Comparison of ENCODE assay signal across 21 mouse cellular contexts in the genomic region with DNA sequence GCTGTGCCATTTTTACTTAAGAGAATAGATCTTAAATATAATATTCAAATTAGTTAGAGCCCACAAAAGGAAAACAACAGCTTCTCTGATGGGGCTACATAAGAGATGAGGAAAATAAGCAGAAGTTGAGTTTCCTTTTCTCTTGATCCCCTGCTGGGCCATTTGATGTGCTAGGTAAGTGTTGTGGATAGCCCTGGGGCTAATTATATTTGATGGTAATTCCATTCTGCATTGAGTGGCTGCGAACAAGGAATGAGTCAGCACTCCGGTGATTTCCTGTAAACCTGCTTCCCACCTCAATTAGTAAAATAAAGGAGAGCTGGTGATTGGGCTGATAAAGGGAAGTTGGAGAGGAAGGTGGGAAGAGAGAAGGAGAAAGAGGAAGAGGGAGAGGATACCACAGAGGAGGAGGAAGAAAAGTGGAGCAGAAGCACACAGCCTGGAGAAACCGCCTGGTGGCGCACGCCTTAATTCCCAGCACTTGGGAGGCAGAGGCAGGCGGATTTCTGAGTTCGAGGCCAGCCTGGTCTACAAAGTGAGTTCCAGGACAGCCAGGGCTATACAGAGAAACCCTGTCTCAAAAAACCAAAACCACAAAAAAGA. TPM values are rescaled to one million over a fixed set of nuclear protein-coding genes. Genes with fewer than 3 reads are reported as not detected.
DNase-seq lines count a peak whose midpoint lies in the region; ATAC-seq and TF ChIP-seq lines count a peak whose summit lies in the region.
"Had no signal": no experiment of that assay in that cellular context is flagged by ENCODE, and none has a peak within 500 bp of the region (broad histone marks: within the 10 kb centered on the region; RNA-seq: fewer than 3 reads in every experiment).

No protein-coding gene starts in this region.

- DNase-seq in A20 (ENCODE audit: low read depth, low spot score) (peak; percentile 38), ES-CJ7 (ENCODE audit: low read depth, low spot score) (peak; percentile 86), R1 (ENCODE audit: low read depth, low spot score) (peak; percentile 94)
- DNase-seq in layer of hippocampus, adult 2 months (ENCODE audit: low spot score in 2 of 2): no peak
- no peak for DNase-seq in lung, postnatal 25 days (ENCODE audit: low spot score)
- no peak for DNase-seq in heart, postnatal 14 days
- DNase-seq in ovary, adult 18-20 months (ENCODE audit: low spot score): no peak
- DNase-seq: adrenal gland, adult 8-10 months; cerebellum, adult 11 months; cerebellum, adult 8-10 months; cerebellum, postnatal 14 days; gastrocnemius, postnatal 14 days; heart, adult 18-20 months; heart, postnatal 36 days; kidney, adult 11 months had no signal

- intact Hi-C loops in heart, postnatal 14 days (cut with DNase I): loop anchor here (5.0 kb wide), 1 partner anchor 34 kb away; a partner anchor contains a TSS

- no peak for TF ChIP-seq CTCF in layer of hippocampus, adult 2 months (conservative IDR thresholded peaks at IDR 0.05)

- peak; percentile 71 to 86 for ATAC-seq in hematopoietic stem cell, adult 5-6 weeks (replicated peaks in 1 of 2; ENCODE audit: insufficient read depth in 1 of 2, low FRiP score in 2 of 2, low TSS enrichment in 1 of 2, low read depth in 1 of 2, poor library complexity in 2 of 2, severe bottlenecking in 2 of 2)
- ATAC-seq: forebrain, embryonic 15.5 days; hindbrain, postnatal 0 days; Patski had no signal

- no peak overlapping the region for H3K4me3 ChIP-seq in layer of hippocampus, adult 2 months
- H3K4me3 ChIP-seq: embryonic facial prominence, embryonic 12.5 days; forebrain, embryonic 15.5 days; hindbrain, embryonic 12.5 days had no signal

- no peak overlapping the region for H3K27ac ChIP-seq in layer of hippocampus, adult 2 months
- H3K27ac ChIP-seq: embryonic facial prominence, embryonic 12.5 days; forebrain, embryonic 15.5 days; hindbrain, embryonic 12.5 days; hindbrain, postnatal 0 days had no signal

RNA-seq across cellular contexts. Expression of a gene that starts 6.5 kb away (rescaled TPM):
- total RNA-seq in hematopoietic stem cell, adult 5-6 weeks (2017): 65.7 and 83.7 TPM in 2 replicates
- 1 to 10 TPM; 4.0 to 5.7 TPM for total RNA-seq in layer of hippocampus, adult 2 months (2021)
- 1 to 10 TPM; 8.1 to 9.1 TPM for total RNA-seq in heart, postnatal 14 days (2021)

RNA-seq across cellular contexts. Expression of a gene that starts 36.2 kb away (rescaled TPM):
- total RNA-seq in hematopoietic stem cell, adult 5-6 weeks (2017): 11.1 and 50.3 TPM in 2 replicates
- 10 to 100 TPM; 12.2 to 13.7 TPM for total RNA-seq in layer of hippocampus, adult 2 months (2021)
- total RNA-seq in heart, postnatal 14 days (2021): 10 to 100 TPM; 28.2 to 42.4 TPM

RNA-seq across cellular contexts. Expression of a gene that starts 36.5 kb away (rescaled TPM):
- 110 and 135 TPM in 2 replicates for total RNA-seq in hematopoietic stem cell, adult 5-6 weeks (2017)
- 10 to 100 TPM; 18.0 to 19.9 TPM for total RNA-seq in layer of hippocampus, adult 2 months (2021)
- total RNA-seq in heart, postnatal 14 days (2021): 10 to 100 TPM; 12.1 to 12.3 TPM

RNA-seq across cellular contexts. Expression of a gene that starts 46.1 kb away (rescaled TPM):
- total RNA-seq in hematopoietic stem cell, adult 5-6 weeks (2017): 43.8 and 50.3 TPM in 2 replicates
- total RNA-seq in layer of hippocampus, adult 2 months (2021): 100 to 1,000 TPM; 164 to 179 TPM
- 100 to 1,000 TPM; 448 to 463 TPM for total RNA-seq in heart, postnatal 14 days (2021)

Comparison
In these comparisons a context has a peak if more than half of its experiments do, and no peak if none do; other contexts are left out.
1. DNase-seq: peak in A20 (single experiment), ES-CJ7 (single experiment) and R1 (single experiment); none in layer of hippocampus, adult 2 months (0 of 2), lung, postnatal 25 days (single experiment), heart, postnatal 14 days (0 of 2) and ovary, adult 18-20 months (single experiment).